Comparison of ENCODE assay signal across 22 mouse cellular contexts in the genomic region with DNA sequence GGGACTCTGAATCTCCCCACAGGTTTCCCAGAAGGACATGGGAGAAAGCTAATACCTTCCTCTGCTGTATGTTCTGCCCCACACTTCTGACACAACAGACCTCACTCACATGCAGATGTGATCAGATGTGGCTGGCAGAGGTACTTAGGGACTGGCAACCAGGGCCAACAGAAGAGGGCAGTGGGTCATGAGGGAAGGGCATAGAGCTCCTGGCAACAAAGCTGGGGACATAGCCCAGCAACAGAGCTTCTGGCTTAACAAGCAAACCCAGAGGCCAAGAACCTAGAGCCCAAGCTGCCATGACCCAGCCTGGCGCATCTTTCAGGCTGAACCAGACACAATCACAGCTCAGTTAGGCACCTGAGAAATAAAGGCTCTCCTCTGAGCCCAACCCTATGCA. TPM values are rescaled to one million over a fixed set of nuclear protein-coding genes. Genes with fewer than 3 reads are reported as not detected.
"Had no signal": no experiment of that assay in that cellular context is flagged by ENCODE, and none has a peak within 500 bp of the region (broad histone marks: within the 10 kb centered on the region; RNA-seq: fewer than 3 reads in every experiment).

No protein-coding gene starts in this region.

- H3K9ac ChIP-seq: liver, postnatal 0 days; lung, embryonic 15.5 days; midbrain, embryonic 13.5 days; midbrain, embryonic 15.5 days; neural tube, embryonic 12.5 days; stomach, embryonic 15.5 days had no signal

- H3K36me3 ChIP-seq: lung, embryonic 15.5 days; midbrain, embryonic 13.5 days; midbrain, embryonic 15.5 days; neural tube, embryonic 12.5 days; stomach, embryonic 15.5 days had no signal

- H3K4me1 ChIP-seq: lung, embryonic 15.5 days; megakaryocyte, embryonic 14.5 days; midbrain, embryonic 13.5 days; midbrain, embryonic 15.5 days; neural tube, embryonic 12.5 days had no signal

- H3K4me3 ChIP-seq: lung, embryonic 15.5 days; megakaryocyte, embryonic 14.5 days; midbrain, embryonic 13.5 days; midbrain, embryonic 15.5 days; neural tube, embryonic 12.5 days; stomach, embryonic 15.5 days had no signal

- H3K27ac ChIP-seq: lung, embryonic 15.5 days; macrophage; midbrain, embryonic 13.5 days; midbrain, embryonic 15.5 days; neural tube, embryonic 12.5 days; stomach, embryonic 15.5 days had no signal

- H3K4me2 ChIP-seq: lung, embryonic 15.5 days; midbrain, embryonic 11.5 days; midbrain, embryonic 13.5 days; midbrain, embryonic 15.5 days; neural tube, embryonic 12.5 days; stomach, embryonic 15.5 days had no signal

- H3K9me3 ChIP-seq: lung, embryonic 15.5 days; megakaryocyte, embryonic 14.5 days; midbrain, embryonic 13.5 days; midbrain, embryonic 15.5 days; neural tube, embryonic 12.5 days; stomach, embryonic 15.5 days had no signal

- ATAC-seq: liver, postnatal 0 days; lung, postnatal 0 days; midbrain, embryonic 13.5 days; midbrain, embryonic 15.5 days had no signal

- DNase-seq: liver, postnatal 0 days; lung, adult 2 months; lung, postnatal 14 days; lung, postnatal 36 days; right cerebral cortex, postnatal 14 days; thymus, adult 18-20 months; thymus, postnatal 14 days; thymus, postnatal 36 days had no signal

RNA-seq across cellular contexts. Expression of a gene that starts 20.2 kb away (rescaled TPM):
- total RNA-seq: megakaryocyte progenitor cell, adult 5-6 weeks; monocyte, adult 5-6 weeks; neutrophil, adult 5-6 weeks had no signal
- polyA plus RNA-seq: macrophage; neural tube, embryonic 14.5 days had no signal

RNA-seq across cellular contexts. Expression of a gene that starts 35.8 kb away (rescaled TPM):
- total RNA-seq: megakaryocyte progenitor cell, adult 5-6 weeks; monocyte, adult 5-6 weeks; neutrophil, adult 5-6 weeks had no signal
- polyA plus RNA-seq: liver, postnatal 0 days; macrophage; spleen, adult 2 months had no signal
